Mouse (Mus musculus): ENCODE measurements around the gene Slc9a8. TPM values are rescaled to one million over a fixed set of nuclear protein-coding genes. Genes with fewer than 3 reads are reported as not detected.
A peak's percentile ranks its signal among the peaks of the same experiment; 100 is the strongest.

The Slc9a8 gene
- 26.2 and 27.5 TPM in 2 replicates for polyA plus RNA-seq (2014; fragmentation: Nextera tagmentation; extraction: Ambion mirVana)

GRCm38 (mm10) chr2:167421330-167422149 lies at the start of gene Slc9a8:
Gene Slc9a8 (plus strand): TSS chr2:167421712.
- Histone ChIP-seq H3K27ac (ENCODE audit: low read length) (peak within 1 kb of the TSS; percentile 97), H3K36me3 (ENCODE audit: control insufficient read depth, insufficient read depth, low read length) (peaks cover 24% of the 10 kb centered on the region), H3K4me2 (replicated peaks; ENCODE audit: low read depth, low read length) (peak within 1 kb of the TSS; percentile 68), H3K9ac (replicated peaks; ENCODE audit: low read depth, low read length) (peak within 1 kb of the TSS; percentile 86), H3K4me1 (ENCODE audit: control insufficient read depth, insufficient read depth, low read length) (peaks cover 14% of the 10 kb centered on the region), H3K27me3 (ENCODE audit: control insufficient read depth, insufficient read depth, low read length) (no peaks in the 10 kb centered on the region), H3K9me3 (ENCODE audit: control insufficient read depth, low read depth, low read length) (0 out of 2 replicates have a peak, but pooled peaks cover 4% of the 10 kb centered on the region), H3K4me3 (ENCODE audit: low read depth, low read length) (peak within 1 kb of the TSS; percentile 84)
- peak; percentile 95 for ATAC-seq (ENCODE audit: insufficient number of reproducible peaks, insufficient read depth, low FRiP score, low read depth)
- under 1% methylated on average over 62 of the region's 66 CpGs for WGBS

DNA sequence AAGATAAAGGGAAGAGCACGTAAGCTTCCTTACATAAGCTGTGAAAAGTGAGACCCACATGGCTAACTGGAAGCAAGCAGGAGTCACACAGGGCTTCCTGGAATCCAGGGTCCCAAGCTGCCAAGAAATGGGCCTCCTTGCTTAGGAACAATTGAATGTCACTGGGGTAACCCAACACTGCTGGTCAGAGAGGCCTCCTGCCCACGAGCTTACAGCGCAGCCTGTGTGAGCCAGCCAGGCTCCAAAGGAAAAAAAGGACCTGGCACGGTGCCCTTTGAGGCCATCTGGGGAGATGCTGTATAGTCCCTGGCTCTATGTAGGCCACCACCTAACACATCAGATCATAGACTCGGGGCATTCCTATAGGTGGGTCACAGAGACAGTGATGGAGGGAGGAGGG lies 48.2 kb upstream of the Slc9a8 start:
- Histone ChIP-seq H3K4me3 (ENCODE audit: low read depth, low read length) (no peak overlapping the region), H3K9me3 (ENCODE audit: control insufficient read depth, low read depth, low read length) (no peaks in the 10 kb centered on the region), H3K27me3 (ENCODE audit: control insufficient read depth, insufficient read depth, low read length) (no peaks in the 10 kb centered on the region), H3K9ac (replicated peaks; ENCODE audit: low read depth, low read length) (no peak overlapping the region), H3K36me3 (ENCODE audit: control insufficient read depth, insufficient read depth, low read length) (no peaks in the 10 kb centered on the region), H3K27ac (ENCODE audit: low read length) (no peak overlapping the region), H3K4me2 (replicated peaks; ENCODE audit: low read depth, low read length) (no peak overlapping the region), H3K4me1 (ENCODE audit: control insufficient read depth, insufficient read depth, low read length) (peaks cover 7% of the 10 kb centered on the region; the same call in 1 of the 2 replicates)
- ATAC-seq (ENCODE audit: insufficient number of reproducible peaks, insufficient read depth, low FRiP score, low read depth): no peak
- WGBS: 78% methylated on average over 5 of the region's 5 CpGs

GRCm38 (mm10) chr2:167374191-167374805 lies 47.2 kb upstream of the Slc9a8 start:
- ATAC-seq (ENCODE audit: insufficient number of reproducible peaks, insufficient read depth, low FRiP score, low read depth): no peak

GRCm38 (mm10) chr2:167375135-167375534 lies 46.4 kb upstream of the Slc9a8 start:
- Histone ChIP-seq H3K4me1 (ENCODE audit: control insufficient read depth, insufficient read depth, low read length) (peaks cover 7% of the 10 kb centered on the region; the same call in 1 of the 2 replicates), H3K27me3 (ENCODE audit: control insufficient read depth, insufficient read depth, low read length) (no peaks in the 10 kb centered on the region), H3K9ac (replicated peaks; ENCODE audit: low read depth, low read length) (no peak overlapping the region), H3K36me3 (ENCODE audit: control insufficient read depth, insufficient read depth, low read length) (no peaks in the 10 kb centered on the region), H3K4me3 (ENCODE audit: low read depth, low read length) (no peak overlapping the region), H3K9me3 (ENCODE audit: control insufficient read depth, low read depth, low read length) (no peaks in the 10 kb centered on the region), H3K4me2 (replicated peaks; ENCODE audit: low read depth, low read length) (no peak overlapping the region), H3K27ac (ENCODE audit: low read length) (no peak overlapping the region)
- WGBS: 80% methylated on average over 9 of the region's 9 CpGs
- no peak for ATAC-seq (ENCODE audit: insufficient number of reproducible peaks, insufficient read depth, low FRiP score, low read depth)

More at GRCm38 (mm10) chr2:167374191-167374805, 47.2 kb upstream of the Slc9a8 start:
- Histone ChIP-seq H3K36me3 (ENCODE audit: control insufficient read depth, insufficient read depth, low read length) (no peaks in the 10 kb centered on the region), H3K4me2 (replicated peaks; ENCODE audit: low read depth, low read length) (no peak overlapping the region), H3K9ac (replicated peaks; ENCODE audit: low read depth, low read length) (no peak overlapping the region), H3K27ac (ENCODE audit: low read length) (no peak overlapping the region), H3K9me3 (ENCODE audit: control insufficient read depth, low read depth, low read length) (no peaks in the 10 kb centered on the region), H3K27me3 (ENCODE audit: control insufficient read depth, insufficient read depth, low read length) (no peaks in the 10 kb centered on the region), H3K4me3 (ENCODE audit: low read depth, low read length) (no peak overlapping the region), H3K4me1 (ENCODE audit: control insufficient read depth, insufficient read depth, low read length) (peaks cover 7% of the 10 kb centered on the region; the same call in 1 of the 2 replicates)
- WGBS: 95% methylated on average over 12 of the region's 12 CpGs

DNA sequence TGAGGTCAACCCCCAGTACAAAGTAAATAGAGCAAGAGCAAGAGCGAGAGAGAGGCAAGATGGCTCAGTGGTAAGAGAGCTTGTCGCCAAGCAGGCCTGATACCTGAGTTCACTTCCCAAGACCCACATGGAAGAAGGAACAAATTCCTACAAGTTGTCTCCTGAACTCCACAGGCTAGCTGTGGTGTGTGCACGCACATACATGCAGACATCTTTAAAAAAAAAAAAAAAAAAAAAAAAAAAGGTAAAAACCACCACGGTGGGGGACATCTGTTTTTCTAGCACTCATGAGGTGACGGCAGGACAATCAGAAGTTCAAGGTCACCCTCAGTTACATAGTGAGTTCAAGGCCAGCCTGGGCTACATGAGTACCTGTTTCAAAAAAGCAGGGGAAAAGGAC lies 45.8 kb upstream of the Slc9a8 start:
- WGBS: 87% methylated on average over 5 of the region's 5 CpGs
- Histone ChIP-seq H3K4me3 (ENCODE audit: low read depth, low read length) (no peak overlapping the region), H3K4me1 (ENCODE audit: control insufficient read depth, insufficient read depth, low read length) (peaks cover 12% of the 10 kb centered on the region; the same call in 1 of the 2 replicates), H3K9ac (replicated peaks; ENCODE audit: low read depth, low read length) (no peak overlapping the region), H3K36me3 (ENCODE audit: control insufficient read depth, insufficient read depth, low read length) (no peaks in the 10 kb centered on the region), H3K27me3 (ENCODE audit: control insufficient read depth, insufficient read depth, low read length) (no peaks in the 10 kb centered on the region), H3K27ac (ENCODE audit: low read length) (no peak overlapping the region), H3K4me2 (replicated peaks; ENCODE audit: low read depth, low read length) (no peak overlapping the region), H3K9me3 (ENCODE audit: control insufficient read depth, low read depth, low read length) (no peaks in the 10 kb centered on the region)
- ATAC-seq (ENCODE audit: insufficient number of reproducible peaks, insufficient read depth, low FRiP score, low read depth): no peak

- H3K27ac ChIP-seq (ENCODE audit: low read length): no peak overlapping the region
- H3K4me1 ChIP-seq (ENCODE audit: control insufficient read depth, insufficient read depth, low read length): peaks cover 12% of the 10 kb centered on the region; the same call in 1 of the 2 replicates
- H3K9ac ChIP-seq (replicated peaks; ENCODE audit: low read depth, low read length): no peak overlapping the region
- H3K36me3 ChIP-seq (ENCODE audit: control insufficient read depth, insufficient read depth, low read length): no peaks in the 10 kb centered on the region
- H3K4me3 ChIP-seq (ENCODE audit: low read depth, low read length): no peak overlapping the region
- no peak for ATAC-seq (ENCODE audit: insufficient number of reproducible peaks, insufficient read depth, low FRiP score, low read depth)
- no peaks in the 10 kb centered on the region for H3K27me3 ChIP-seq (ENCODE audit: control insufficient read depth, insufficient read depth, low read length)
- no peaks in the 10 kb centered on the region for H3K9me3 ChIP-seq (ENCODE audit: control insufficient read depth, low read depth, low read length)
- no peak overlapping the region for H3K4me2 ChIP-seq (replicated peaks; ENCODE audit: low read depth, low read length)
- WGBS: 78% methylated on average over 8 of the region's 8 CpGs
Measured at GRCm38 (mm10) chr2:167376160-167376564, 45.4 kb upstream of the Slc9a8 start.

DNA sequence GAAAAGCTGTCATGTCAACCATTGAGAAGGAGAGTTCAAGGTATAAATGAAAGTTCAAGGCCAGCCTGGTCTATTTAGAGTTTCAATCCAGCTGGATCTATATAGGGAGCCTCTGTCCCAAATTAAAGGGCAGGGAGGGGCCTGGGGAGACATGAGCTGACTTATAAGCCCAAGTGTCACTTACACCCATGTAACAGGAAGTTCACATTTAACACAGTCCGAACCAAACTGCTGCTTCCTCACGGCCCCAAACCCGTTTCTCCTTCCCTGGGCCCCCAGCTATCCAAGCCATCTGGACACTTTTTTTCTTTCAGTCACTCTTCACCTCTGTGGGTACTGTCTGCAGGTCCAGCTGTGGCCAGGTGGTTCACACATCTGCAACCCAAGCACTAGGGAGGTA lies 43.8 kb upstream of the Slc9a8 start:
- Histone ChIP-seq H3K4me1 (ENCODE audit: control insufficient read depth, insufficient read depth, low read length) (peaks cover 12% of the 10 kb centered on the region; the same call in 1 of the 2 replicates), H3K9ac (replicated peaks; ENCODE audit: low read depth, low read length) (no peak overlapping the region), H3K36me3 (ENCODE audit: control insufficient read depth, insufficient read depth, low read length) (no peaks in the 10 kb centered on the region), H3K27me3 (ENCODE audit: control insufficient read depth, insufficient read depth, low read length) (no peaks in the 10 kb centered on the region), H3K9me3 (ENCODE audit: control insufficient read depth, low read depth, low read length) (no peaks in the 10 kb centered on the region), H3K4me3 (ENCODE audit: low read depth, low read length) (no peak overlapping the region), H3K27ac (ENCODE audit: low read length) (no peak overlapping the region), H3K4me2 (replicated peaks; ENCODE audit: low read depth, low read length) (no peak overlapping the region)
- no peak for ATAC-seq (ENCODE audit: insufficient number of reproducible peaks, insufficient read depth, low FRiP score, low read depth)
- 24% methylated on average over 3 of the region's 3 CpGs for WGBS

DNA sequence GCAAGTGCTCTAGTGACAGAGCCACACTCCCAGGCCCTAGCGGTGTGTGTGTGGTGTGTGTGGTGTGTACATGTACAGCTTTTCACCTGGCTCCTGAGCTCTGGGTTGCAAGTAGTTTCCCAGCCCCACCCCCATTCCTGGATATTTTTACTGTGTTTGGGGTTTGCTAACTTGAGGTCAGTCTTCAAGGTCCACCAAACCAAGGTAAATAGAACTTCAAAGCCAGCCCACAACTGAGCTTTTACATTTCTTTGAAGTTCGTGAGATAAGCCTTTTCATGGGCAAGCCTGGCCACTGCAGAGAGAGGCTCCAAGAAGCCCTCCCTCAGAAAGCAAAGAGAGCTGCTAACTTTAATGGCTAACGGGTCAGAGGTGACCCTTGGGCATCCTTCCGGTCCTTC lies 42.5 kb upstream of the Slc9a8 start:
- Histone ChIP-seq H3K4me1 (ENCODE audit: control insufficient read depth, insufficient read depth, low read length) (peaks cover 12% of the 10 kb centered on the region; the same call in 1 of the 2 replicates), H3K36me3 (ENCODE audit: control insufficient read depth, insufficient read depth, low read length) (no peaks in the 10 kb centered on the region), H3K27ac (ENCODE audit: low read length) (no peak overlapping the region), H3K4me2 (replicated peaks; ENCODE audit: low read depth, low read length) (no peak overlapping the region), H3K4me3 (ENCODE audit: low read depth, low read length) (no peak overlapping the region), H3K27me3 (ENCODE audit: control insufficient read depth, insufficient read depth, low read length) (no peaks in the 10 kb centered on the region), H3K9me3 (ENCODE audit: control insufficient read depth, low read depth, low read length) (no peaks in the 10 kb centered on the region), H3K9ac (replicated peaks; ENCODE audit: low read depth, low read length) (no peak overlapping the region)
- ATAC-seq (ENCODE audit: insufficient number of reproducible peaks, insufficient read depth, low FRiP score, low read depth): peak; percentile 38; the same call in 1 of the 2 replicates
- 28% methylated on average over 4 of the region's 4 CpGs for WGBS
